Mouse (Mus musculus) limb, embryonic 15.5 days (tissue): ENCODE measurements at regions not wholly inside any gene's neighbourhood (a gene's known extent, or its start where the extent isn't known, plus 50 kb on each side); places are given as distances from the start of the nearest gene placed in this dataset.
"Not testable (repeated sequence)": the region's sequence is repeated elsewhere in the genome, so short reads cannot be mapped to it uniquely, and the experiment has no call there.

Experiments
- ATAC-seq: fragments of 200-750 bp; cut with Nextera tagmentation; 2 replicates; pipeline ENCODE4 v1.8.0; 2017; ENCODE audit warnings: low read depth, moderate TSS enrichment; ENCODE audit not compliant: insufficient number of reproducible peaks, low FRiP score, low TSS enrichment
- H3K27ac ChIP-seq: fragments of 300-500 bp; sonication (generic); 2 replicates; pipeline ENCODE4 v1.5.1; 2015; ENCODE audit warnings: moderate library complexity, mild to moderate bottlenecking, inconsistent platforms
- H3K27me3 ChIP-seq: fragments of 300-500 bp; sonication (generic); 2 replicates; pipeline ENCODE4 v1.6.1; 2015; ENCODE audit warnings: inconsistent platforms
- H3K36me3 ChIP-seq: fragments of 300-500 bp; sonication (generic); 2 replicates; pipeline ENCODE4 v1.6.1; 2015; ENCODE audit warnings: inconsistent platforms
- H3K4me1 ChIP-seq: fragments of 300-500 bp; sonication (generic); 2 replicates; pipeline ENCODE4 v1.6.1; 2015; ENCODE audit warnings: inconsistent platforms
- H3K4me2 ChIP-seq: fragments of 300-500 bp; sonication (generic); 2 replicates; pipeline ENCODE4 v1.6.1; 2015; ENCODE audit warnings: mild to moderate bottlenecking, inconsistent platforms
- H3K4me3 ChIP-seq: fragments of 300-500 bp; sonication (generic); 2 replicates; pipeline ENCODE4 v1.5.1; 2015; ENCODE audit warnings: mild to moderate bottlenecking, inconsistent platforms
- H3K9ac ChIP-seq: fragments of 300-500 bp; sonication (generic); 2 replicates; pipeline ENCODE4 v1.6.1; 2015; ENCODE audit warnings: inconsistent platforms
- H3K9me3 ChIP-seq: fragments of 300-500 bp; sonication (generic); 2 replicates; pipeline ENCODE4 v1.6.1; 2016; ENCODE audit warnings: inconsistent platforms
- WGBS: fragments of 180-500 bp; shearing (Covaris S2); methylation state at CpG from one replicate; pipeline ENCODE4 v1.1.7; 2015; 5-methylcytosine and 5-hydroxymethylcytosine counted together

DNA sequence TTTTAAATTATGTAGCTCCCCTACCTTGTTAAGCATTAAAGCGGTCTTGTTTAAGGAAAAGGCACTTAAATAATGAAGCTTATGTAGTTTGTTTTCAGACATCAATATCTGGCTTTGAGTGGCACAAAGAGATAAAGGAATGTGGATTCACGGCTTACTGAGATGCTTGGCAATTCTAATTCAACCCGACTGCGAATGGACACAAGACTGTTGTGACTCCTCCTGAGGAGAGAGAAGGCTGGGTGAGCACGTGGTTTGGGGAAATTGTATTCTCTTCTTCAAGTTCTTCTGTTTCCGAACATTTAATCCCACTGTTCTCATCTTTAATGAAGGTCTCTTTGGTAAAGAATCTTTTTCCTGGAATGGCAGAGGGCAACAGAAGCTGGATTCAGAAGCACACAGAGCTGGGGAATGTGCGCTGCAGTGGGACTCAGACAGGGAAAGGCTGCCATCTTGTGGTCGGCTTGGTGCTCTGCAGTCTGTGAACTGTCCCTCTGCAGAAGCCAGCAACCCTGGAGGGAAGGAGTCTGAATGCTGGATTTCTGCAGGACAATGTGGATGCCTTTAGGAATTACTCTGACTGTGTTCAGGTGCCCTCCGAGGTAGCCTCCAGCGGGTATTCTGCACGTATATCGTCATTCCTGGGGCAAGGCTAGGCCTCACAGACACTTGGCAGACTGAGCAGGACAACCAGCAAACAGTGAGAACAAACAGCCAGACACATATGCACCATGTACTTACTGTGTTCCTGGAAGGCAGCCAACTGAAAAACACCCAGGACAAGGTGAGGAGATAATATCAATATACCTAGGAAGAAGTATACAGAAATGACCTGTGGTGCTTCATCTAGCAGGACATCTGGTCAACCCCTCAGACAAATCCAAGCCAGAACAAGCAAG lies 54.0 kb upstream of the Pax1 start:
- Histone ChIP-seq H3K4me1 (no peaks in the 10 kb centered on the region), H3K36me3 (no peaks in the 10 kb centered on the region), H3K27ac (no peak overlapping the region), H3K4me3 (no peak overlapping the region), H3K4me2 (no peak overlapping the region), H3K9me3 (no peaks in the 10 kb centered on the region), H3K27me3 (peaks cover 17% of the 10 kb centered on the region), H3K9ac (no peak overlapping the region)
- 20% methylated on average over 12 of the region's 12 CpGs for WGBS
- no peak for ATAC-seq

DNA sequence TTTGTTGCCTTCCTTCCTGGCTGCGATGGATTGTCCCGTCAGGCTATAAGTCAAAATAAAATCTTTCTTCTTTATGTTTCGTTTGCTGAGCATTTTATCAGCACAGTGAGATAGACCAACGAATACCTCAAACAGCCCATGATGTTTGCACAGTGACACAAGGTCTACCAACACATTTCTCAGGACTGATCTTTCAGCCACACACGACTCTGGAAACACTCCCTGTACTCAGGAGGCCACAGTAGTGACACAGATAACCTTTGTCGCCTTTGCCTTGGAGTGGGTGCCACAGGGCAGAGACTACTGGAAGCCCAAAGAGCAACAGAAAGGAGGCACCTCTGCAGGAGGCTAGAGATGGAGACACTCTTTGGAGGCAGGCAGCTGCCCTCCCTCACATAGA lies 55.0 kb upstream of the Pax1 start:
- no peak overlapping the region for H3K4me2 ChIP-seq
- no peaks in the 10 kb centered on the region for H3K36me3 ChIP-seq
- ATAC-seq, result no peak
- H3K4me1 ChIP-seq, result no peaks in the 10 kb centered on the region
- no peak overlapping the region for H3K9ac ChIP-seq
- H3K4me3 ChIP-seq, result no peak overlapping the region
- no peak overlapping the region for H3K27ac ChIP-seq
- WGBS, result 75% methylated on average over 6 of the region's 6 CpGs
- H3K9me3 ChIP-seq, result no peaks in the 10 kb centered on the region
- peaks cover 17% of the 10 kb centered on the region for H3K27me3 ChIP-seq

DNA sequence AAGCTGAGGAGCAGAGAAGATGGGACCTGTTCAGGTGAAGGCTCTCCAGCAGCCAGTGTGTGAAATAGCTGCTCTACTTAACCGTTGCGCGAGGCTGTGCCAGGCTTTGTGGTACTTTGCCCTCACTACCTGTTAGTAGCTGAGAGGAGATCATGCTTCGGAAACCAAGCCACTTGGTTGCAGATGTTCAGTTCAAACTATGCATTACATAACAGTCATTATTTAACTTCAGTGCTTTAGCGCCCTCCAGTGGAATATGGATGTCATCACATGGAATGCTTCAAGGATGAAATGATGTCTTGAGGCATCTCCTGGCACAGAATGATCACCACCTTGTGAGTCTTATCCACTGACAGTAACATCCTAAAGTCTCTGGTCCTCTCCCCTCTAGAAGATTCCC lies 56.5 kb upstream of the Pax1 start:
- no peak for ATAC-seq
- 26% methylated on average over 5 of the region's 5 CpGs for WGBS
- no peak overlapping the region for H3K27ac ChIP-seq
- H3K4me1 ChIP-seq, result no peaks in the 10 kb centered on the region
- H3K4me2 ChIP-seq, result no peak overlapping the region
- no peaks in the 10 kb centered on the region for H3K36me3 ChIP-seq
- H3K27me3 ChIP-seq, result peaks cover 17% of the 10 kb centered on the region
- H3K9ac ChIP-seq, result no peak overlapping the region
- no peak overlapping the region for H3K4me3 ChIP-seq
- H3K9me3 ChIP-seq, result no peaks in the 10 kb centered on the region

DNA sequence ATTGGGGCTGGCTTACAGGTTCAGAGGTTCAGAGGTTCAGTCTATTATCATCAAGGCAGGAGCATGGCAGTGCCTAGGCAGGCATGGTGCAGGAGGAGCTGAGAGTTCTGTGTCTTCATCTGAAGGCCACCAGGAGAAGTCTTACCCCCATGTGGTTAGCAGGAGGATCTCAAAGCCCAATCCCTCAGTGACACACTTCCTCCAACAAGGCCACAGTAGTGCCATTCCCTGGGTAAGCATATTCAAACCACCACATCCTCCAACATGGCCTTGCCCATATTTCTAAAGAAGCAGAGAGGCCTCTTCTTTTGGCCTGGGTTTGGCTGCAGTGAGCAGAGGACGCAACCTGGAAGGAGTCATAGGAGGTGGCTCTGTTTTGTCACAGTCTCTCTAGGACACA lies 61.2 kb upstream of the Pax1 start:
- H3K27me3 ChIP-seq, result no peaks in the 10 kb centered on the region

DNA sequence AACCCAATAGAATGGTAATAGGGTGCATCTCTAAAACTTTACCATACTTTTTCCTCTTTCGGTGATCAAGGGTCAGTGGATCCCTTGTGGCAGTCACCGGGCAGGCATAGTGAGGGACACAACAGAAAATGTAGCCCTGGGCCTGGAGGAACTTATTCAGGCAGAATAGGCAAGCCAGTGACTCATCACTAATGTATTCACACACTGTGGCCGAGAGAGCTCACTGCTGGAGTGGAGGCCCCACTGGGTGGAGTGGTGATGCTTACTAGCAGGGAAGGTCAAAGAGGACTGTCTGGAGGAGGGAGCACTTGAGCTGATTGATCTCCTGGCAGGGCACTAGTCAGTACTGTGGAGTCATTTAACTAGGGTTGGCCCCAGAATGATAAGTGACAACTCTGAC lies 62.4 kb upstream of the Pax1 start:
- no peak for ATAC-seq
- 62% methylated on average over 3 of the region's 3 CpGs for WGBS
- Histone ChIP-seq H3K9me3 (no peaks in the 10 kb centered on the region), H3K4me1 (peaks cover 8% of the 10 kb centered on the region), H3K4me2 (no peak overlapping the region), H3K27me3 (no peaks in the 10 kb centered on the region), H3K27ac (no peak overlapping the region), H3K9ac (no peak overlapping the region), H3K36me3 (no peaks in the 10 kb centered on the region), H3K4me3 (no peak overlapping the region)

More for the DNA sequence above, 61.2 kb upstream of the Pax1 start:
- Histone ChIP-seq H3K4me1 (peaks cover 8% of the 10 kb centered on the region), H3K4me3 (no peak overlapping the region), H3K36me3 (no peaks in the 10 kb centered on the region), H3K9ac (no peak overlapping the region), H3K4me2 (no peak overlapping the region), H3K27ac (no peak overlapping the region), H3K9me3 (no peaks in the 10 kb centered on the region)
- no peak for ATAC-seq
- WGBS, result 100% methylated on average over 1 of the region's 1 CpGs

DNA sequence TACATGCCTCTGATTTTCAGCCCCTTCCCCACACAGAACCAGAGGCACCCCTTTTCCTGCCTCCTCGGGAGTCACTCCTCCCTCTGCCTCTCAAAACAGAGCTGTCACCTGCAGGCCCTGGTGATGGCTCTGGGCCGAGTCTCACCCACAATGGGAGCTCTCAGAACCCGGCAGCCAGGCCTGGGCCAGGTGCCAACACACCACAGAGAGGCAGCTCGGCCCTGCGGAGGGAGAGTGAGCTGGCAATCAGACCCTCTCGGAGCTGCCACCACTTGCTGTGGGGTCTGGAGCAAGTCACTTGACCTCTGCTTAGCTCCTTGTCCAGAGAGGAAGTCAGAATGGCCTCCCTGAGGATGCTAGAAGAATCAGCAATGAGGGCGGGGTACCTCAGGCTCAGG lies 63.2 kb upstream of the Pax1 start:
- Histone ChIP-seq H3K9me3 (no peaks in the 10 kb centered on the region), H3K27me3 (no peaks in the 10 kb centered on the region), H3K4me2 (no peak overlapping the region), H3K27ac (no peak overlapping the region), H3K4me3 (no peak overlapping the region), H3K36me3 (no peaks in the 10 kb centered on the region), H3K4me1 (peaks cover 8% of the 10 kb centered on the region), H3K9ac (no peak overlapping the region)
- WGBS, result 30% methylated on average over 7 of the region's 7 CpGs
- ATAC-seq, result peak; percentile 65

DNA sequence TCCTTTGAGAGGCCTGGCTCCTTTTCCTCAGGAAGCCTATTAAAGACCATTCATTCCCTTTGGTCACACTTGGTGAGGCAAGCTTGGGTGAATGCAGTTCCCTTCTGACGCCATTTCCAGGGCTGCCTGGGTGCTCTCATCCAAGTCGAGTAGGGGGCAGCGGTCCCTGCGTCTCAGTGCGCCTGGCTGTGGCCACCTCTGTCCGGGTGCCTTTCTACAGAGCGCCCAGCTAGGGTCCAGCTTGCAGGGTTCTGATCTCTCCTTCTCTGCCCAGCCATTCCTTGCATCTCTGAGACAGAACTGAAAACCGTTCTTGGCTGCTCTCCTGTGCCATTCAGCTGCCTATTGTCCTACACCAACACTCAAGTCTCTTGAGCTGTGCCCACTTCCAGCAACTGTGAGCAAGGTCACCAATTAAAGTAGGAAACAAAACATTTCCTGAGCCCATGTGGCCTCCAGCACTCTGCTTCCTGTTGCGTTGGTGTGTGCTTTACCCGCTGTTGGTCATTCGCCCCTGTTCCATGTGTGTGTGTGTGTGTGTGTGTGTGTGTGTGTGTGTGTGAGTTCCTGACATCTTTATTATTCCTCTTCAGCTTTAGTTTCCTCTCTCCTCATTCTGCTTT lies 63.7 kb upstream of the Pax1 start:
- Histone ChIP-seq H3K4me2 (no peak overlapping the region), H3K27ac (no peak overlapping the region), H3K4me3 (no peak overlapping the region)

DNA sequence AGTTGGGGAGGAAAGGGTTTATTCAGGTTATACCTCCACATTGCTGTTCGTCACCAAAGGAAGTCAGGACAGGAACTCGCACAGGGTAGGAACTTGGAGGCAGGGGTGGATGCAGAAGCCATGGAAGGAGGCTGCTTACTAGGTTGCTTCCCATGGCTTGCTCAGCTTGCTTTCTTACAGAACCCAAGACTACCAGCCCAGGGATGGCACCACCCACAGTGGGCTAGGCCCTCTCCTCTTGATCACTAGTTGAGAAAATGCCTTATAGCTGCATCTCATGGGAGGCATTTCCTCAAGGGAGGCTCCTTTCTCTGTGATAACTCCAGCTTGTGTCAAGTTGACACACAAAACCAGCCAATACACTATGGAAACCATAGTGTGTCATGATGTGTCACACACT lies 66.8 kb upstream of the Pax1 start:
- not testable (repeated sequence) for H3K27ac ChIP-seq, H3K9ac ChIP-seq, H3K4me1 ChIP-seq, H3K4me3 ChIP-seq, H3K4me2 ChIP-seq, H3K36me3 ChIP-seq, ATAC-seq, H3K9me3 ChIP-seq, H3K27me3 ChIP-seq
- 81% methylated on average over 2 of the region's 2 CpGs for whole genome bisulfite sequencing

More for the DNA sequence above, 63.7 kb upstream of the Pax1 start:
- WGBS, result 72% methylated on average over 11 of the region's 11 CpGs
- Histone ChIP-seq H3K27me3 (no peaks in the 10 kb centered on the region), H3K36me3 (no peaks in the 10 kb centered on the region), H3K9ac (no peak overlapping the region), H3K4me1 (peaks cover 8% of the 10 kb centered on the region), H3K9me3 (no peaks in the 10 kb centered on the region)
- no peak for ATAC-seq

DNA sequence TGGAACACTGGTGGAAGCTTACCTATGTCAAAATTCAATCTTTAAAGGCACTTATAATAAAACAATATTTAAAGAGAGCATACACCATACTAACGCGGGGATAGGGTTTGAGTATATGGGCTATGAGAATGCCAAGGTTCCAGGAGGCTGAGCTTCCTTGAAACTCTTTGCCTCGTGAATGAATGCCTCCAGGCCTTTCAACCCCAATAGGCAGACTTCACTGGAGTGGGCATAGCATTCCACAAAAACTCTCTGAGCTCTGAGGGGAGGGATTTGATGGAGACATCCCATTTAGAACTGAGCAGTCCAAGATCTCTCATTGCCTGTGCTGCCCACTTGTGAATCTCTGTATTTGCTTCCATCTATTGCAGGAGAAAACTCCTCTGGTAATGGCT lies 68.4 kb upstream of the Pax1 start:
- H3K36me3 ChIP-seq, result no peaks in the 10 kb centered on the region
- no peak overlapping the region for H3K9ac ChIP-seq
- H3K4me2 ChIP-seq, result no peak overlapping the region
- no peaks in the 10 kb centered on the region for H3K27me3 ChIP-seq
- no peaks in the 10 kb centered on the region for H3K9me3 ChIP-seq
- 59% methylated on average over 3 of the region's 3 CpGs for WGBS
- H3K4me1 ChIP-seq, result peaks cover 3% of the 10 kb centered on the region
- ATAC-seq, result no peak
- H3K4me3 ChIP-seq, result no peak overlapping the region
- H3K27ac ChIP-seq, result no peak overlapping the region

DNA sequence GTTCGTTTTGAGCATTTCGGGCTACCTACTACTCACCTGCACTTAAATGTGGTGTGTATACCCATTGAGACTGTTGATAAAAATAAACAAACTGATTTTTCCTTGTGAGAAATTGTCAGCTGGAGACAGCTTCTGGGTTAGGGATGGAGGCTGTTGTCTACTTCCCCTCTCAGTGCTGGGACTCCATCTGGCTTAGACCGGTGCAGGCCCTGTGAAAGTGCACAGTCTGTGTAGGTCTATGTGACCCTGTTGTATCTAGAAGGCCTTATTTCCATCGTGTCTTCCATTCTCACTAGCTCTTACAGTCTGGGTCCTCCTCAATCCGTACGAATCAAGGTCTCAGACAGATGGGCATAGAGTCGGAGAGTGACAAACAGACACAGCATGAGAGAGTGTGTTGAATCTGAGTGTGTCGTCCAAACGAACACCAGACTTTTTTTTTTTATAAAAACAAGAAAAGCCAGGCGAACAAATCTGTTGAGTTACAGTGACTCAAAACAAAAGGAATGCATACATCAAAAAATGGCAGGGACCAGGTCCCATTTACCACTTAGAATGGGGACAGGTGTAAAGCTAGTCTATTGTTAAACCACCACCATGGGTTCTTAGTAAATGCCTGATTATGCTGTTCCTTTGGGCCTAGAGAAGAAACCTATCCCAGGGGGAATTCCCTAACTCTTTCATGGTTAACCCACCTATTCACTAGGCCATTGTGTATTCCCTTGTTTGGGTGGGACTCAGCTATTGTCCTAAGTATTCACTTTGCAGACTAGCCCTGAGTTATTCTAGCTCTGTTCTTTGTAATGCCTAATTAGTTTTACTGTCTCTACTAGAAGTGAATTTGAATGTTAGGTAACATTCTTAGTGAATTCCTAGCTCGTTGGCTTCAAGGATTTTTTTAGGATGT lies 69.1 kb upstream of the Pax1 start:
- WGBS, result 61% methylated on average over 11 of the region's 11 CpGs
- Histone ChIP-seq H3K4me1 (no peaks in the 10 kb centered on the region), H3K27me3 (no peaks in the 10 kb centered on the region), H3K36me3 (no peaks in the 10 kb centered on the region), H3K9ac (no peak overlapping the region), H3K4me3 (no peak overlapping the region), H3K27ac (no peak overlapping the region), H3K9me3 (no peaks in the 10 kb centered on the region), H3K4me2 (no peak overlapping the region)
- ATAC-seq, result no peak

DNA sequence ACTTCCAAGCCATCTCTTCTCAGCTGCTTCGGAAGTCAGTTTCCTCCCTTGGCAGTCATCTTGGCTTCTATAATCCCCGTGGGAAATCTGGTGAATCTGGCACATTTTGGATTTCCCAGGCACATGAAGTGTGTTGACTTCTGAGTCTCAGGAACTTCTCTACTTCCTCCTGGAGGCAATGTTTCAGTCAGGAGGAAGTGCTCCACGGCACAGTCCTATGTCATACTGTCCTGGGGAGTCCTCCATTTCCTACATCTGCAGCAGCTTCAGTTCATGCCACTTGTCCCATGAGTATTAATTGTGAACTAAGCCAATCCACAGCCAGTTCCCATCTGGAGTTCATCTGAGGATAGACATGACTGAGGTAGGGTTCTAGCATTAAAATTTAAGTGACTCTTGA lies 78.3 kb upstream of the Pax1 start:
- no peaks in the 10 kb centered on the region for H3K4me1 ChIP-seq
- H3K9me3 ChIP-seq, result no peaks in the 10 kb centered on the region
- no peak overlapping the region for H3K4me3 ChIP-seq
- H3K27me3 ChIP-seq, result no peaks in the 10 kb centered on the region
- no peak overlapping the region for H3K27ac ChIP-seq
- H3K36me3 ChIP-seq, result no peaks in the 10 kb centered on the region
- no peak overlapping the region for H3K4me2 ChIP-seq
- 77% methylated on average over 3 of the region's 3 CpGs for WGBS
- ATAC-seq, result no peak
- H3K9ac ChIP-seq, result no peak overlapping the region

DNA sequence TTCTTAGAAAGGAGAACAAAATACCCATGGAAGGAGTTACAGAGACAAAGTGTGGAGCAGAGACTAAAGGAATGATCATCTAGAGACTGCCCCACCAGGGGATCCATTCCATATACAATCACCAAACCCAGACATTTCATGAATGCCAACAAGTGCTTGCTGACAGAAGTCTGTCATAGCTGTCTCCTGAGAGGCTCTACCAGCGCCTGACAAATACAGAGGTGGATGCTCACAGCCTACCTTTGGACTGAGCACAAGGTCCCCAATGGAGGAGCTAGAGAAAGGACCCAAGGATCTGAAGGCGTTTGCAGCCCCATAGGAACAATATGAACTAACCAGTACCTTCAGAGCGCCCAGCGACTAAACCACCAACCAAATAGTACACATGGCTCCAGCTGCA lies 83.6 kb upstream of the Nkx2-2 start:
- no peak for ATAC-seq
- WGBS, result 86% methylated on average over 4 of the region's 4 CpGs
- H3K4me1 ChIP-seq, result no peaks in the 10 kb centered on the region
- H3K4me2 ChIP-seq, result no peak overlapping the region
- H3K4me3 ChIP-seq, result no peak overlapping the region
- no peak overlapping the region for H3K27ac ChIP-seq
- no peaks in the 10 kb centered on the region for H3K27me3 ChIP-seq
- no peaks in the 10 kb centered on the region for H3K36me3 ChIP-seq
- no peak overlapping the region for H3K9ac ChIP-seq
- H3K9me3 ChIP-seq, result no peaks in the 10 kb centered on the region
